Mouse (Mus musculus) Muller cell, postnatal 12 days (primary cell): ENCODE data around the gene Mmp12.
"Not testable (repeated sequence)": the region's sequence is repeated elsewhere in the genome, so short reads cannot be mapped to it uniquely, and the experiment has no call there.

Experiments used
- DNase-seq: peaks from one replicate; pipeline ENCODE4 v3.0.0-alpha.2; 2015; ENCODE audit errors: inconsistent ontology term

Mmp12 gene

DNA sequence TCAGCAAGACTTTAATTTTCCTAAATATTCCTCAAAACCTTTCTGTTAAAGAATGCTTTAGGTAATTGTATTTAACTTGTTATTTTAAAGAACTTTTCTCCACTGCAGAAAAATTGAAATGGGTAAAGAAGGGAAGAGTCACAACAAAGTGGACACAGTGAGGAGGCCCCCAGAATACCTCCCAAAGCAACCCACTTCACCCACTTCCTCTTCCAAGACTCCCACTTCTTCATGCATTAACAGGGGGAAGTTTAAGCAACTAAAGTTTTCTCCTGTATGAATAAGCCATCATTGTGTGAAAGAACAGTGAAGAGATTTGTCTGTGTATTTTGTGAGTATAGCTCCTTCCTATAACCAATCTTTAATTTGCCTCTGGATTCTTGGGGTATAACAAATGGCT is at the start of gene Mmp12:
TSS of gene Mmp12 (plus strand) at position 275 of the 400 bp plus-strand sequence.
- DNase-seq, result no peak

- DNase-seq, result peak; percentile 22
Observed at GRCm38 (mm10) chr9:7331847-7332246, 12.3 kb upstream of the Mmp12 start.

DNA sequence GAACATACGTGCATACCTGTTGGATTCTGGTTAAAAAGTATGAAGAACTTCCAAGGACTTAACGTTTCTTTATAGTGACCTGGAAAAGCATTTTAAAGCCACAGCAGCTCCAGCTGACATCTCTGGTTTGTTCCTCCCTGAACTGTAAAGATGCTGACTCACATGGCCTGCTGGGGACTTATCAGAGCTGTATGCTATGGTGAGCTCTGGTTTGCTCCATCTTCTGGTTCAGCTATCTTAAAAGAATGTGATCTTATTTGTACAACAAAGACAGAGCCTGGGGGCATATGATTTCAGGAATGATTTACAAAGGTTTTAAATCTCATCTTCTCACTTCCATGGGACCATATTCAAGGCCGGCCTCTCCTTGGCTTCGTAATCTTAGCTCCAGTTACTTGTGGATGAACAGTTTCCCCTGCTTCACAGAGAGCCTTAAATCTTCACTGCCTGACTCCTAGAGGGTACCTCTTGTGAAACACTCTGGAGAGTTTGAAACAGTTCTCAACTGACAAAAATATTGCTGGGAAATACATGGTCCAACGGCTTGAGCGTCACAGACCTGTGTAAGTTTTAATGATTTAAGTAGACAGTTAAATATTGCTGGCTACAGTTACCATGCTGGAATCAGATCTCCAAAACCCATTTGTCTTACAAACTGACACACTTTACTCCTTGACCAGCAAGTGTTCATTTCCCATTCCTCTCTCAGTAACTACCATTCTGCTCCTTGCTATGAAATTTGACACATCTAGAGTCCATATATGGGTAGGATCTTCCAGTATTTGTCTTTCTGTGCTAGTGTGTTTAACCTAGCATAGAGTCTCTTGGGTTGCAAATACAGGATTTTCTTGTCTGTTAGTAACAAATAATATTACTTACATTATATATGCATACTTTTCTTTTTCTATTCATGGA is 8.2 kb upstream of the Mmp12 start:
- DNase-seq, result no peak

DNA sequence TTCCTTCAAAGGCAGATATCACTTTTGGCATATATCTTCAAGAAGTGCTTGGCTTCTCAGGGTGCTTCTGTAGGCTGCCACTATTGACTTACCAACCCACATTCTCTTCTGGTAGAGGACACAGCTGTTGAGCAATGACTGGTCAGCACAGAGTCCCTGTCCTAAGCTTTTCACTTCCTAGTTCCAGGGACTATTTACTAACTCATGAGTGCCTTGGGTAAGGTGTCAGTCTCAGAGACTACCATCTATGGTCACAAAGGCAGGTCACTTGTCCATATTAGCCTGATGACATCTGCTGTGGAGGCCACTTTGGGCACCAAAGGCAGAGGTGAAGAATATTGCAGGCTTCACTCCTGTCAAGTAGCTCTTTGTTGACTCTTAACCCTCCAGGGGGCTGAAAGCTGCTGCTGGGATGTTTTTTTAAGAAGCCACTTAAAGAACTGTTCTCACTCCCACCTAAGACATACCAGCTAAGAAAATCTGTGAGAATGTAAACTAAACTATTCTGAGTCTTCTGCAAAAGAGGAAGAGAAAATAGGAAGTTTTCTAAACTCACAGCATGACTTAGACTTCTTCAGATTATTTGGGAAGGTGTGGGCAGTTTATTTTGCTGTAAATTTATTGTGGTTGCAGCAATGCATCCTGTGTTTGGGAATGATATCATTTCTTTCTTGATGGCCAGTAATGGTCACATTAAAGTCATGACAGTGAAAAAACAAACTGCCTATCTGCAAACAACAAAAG is 7.3 kb upstream of the Mmp12 start:
- DNase-seq, result no peak

- DNase-seq, result no peak
Observed at GRCm38 (mm10) chr9:7345513-7345912, 1.3 kb downstream of the Mmp12 start.

- no peak for DNase-seq
Observed at GRCm38 (mm10) chr9:7354535-7354934, 10.4 kb downstream of the Mmp12 start.

DNA sequence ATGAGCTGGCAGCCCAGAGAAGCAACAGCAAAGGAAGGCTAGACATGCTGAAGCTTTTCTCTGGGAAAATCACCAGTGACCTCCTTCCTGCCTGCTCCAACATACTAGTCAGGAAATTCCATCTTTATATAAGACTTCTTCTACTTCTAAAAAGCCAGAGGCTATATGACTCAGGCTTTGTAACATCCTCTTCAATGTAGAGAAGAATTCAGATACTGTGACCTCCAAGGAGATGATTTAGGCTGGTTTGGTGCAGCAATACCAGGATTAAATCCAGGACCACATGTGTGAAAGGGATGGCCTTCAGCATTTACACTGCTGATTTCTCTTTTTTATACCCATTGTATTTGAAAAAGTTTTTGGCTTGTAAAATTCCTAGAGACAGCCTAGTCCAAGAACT is 43.8 kb downstream of the Mmp12 start, which contains the start of gene Mmp1b:
TSS of gene Mmp1b (minus strand) at position 101 of the 400 bp plus-strand sequence.
- DNase-seq, result no peak

DNA sequence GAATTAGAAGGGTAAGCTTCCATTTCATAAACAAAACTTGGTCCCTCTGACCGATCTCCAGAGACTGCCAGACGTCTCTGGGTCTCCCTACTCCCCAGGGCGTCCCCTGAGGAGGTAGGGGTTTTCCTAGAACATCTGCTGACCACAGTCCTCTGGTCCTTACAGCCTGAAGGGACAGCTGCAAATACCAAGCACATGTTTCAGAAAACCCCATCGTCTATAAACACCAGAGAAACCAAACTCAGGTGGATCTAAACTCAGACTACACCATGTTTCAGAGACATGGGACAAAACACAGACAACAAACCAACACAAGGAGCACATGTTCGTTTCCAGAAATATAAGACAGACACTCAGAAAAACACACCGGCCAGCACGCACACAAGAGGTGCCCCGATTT is 52.4 kb downstream of the Mmp12 start:
- not testable (repeated sequence) for DNase-seq
